Mouse (Mus musculus): ENCODE data around the gene Grik5.

- no peak for TF ChIP-seq CTCF (IDR thresholded peaks at IDR 0.05; ENCODE audit: extremely low read depth, insufficient read depth, low read length)
- TF ChIP-seq POLR2A (IDR thresholded peaks at IDR 0.05; ENCODE audit: extremely low read depth, insufficient read depth, low read length), result no peak
Measured at GRCm38 (mm10) chr7:25057888-25058287, 14.3 kb downstream of the Grik5 start.

Measured in cortical plate, adult 2 months (tissue).